Mouse (Mus musculus) brain, embryonic 14.5 days (tissue): Measurements from ENCODE around the gene Nav1.

Experiments
- CTCF ChIP-seq: fragments of 200-500 bp; IDR thresholded peaks from 2 replicates; pipeline ENCODE4 v1.5.1; 2012; ENCODE audit warnings: inconsistent platforms, mild to moderate bottlenecking, moderate library complexity, borderline replicate concordance; ENCODE audit not compliant: insufficient read depth, insufficient read length; ENCODE audit errors: extremely low read depth
- POLR2A ChIP-seq: fragments of 200-500 bp; IDR thresholded peaks from 2 replicates; pipeline ENCODE4 v1.6.1; 2012; ENCODE audit warnings: mild to moderate bottlenecking, inconsistent platforms, borderline replicate concordance; ENCODE audit not compliant: poor library complexity, insufficient read depth, insufficient read length, severe bottlenecking; ENCODE audit errors: extremely low read depth

DNA sequence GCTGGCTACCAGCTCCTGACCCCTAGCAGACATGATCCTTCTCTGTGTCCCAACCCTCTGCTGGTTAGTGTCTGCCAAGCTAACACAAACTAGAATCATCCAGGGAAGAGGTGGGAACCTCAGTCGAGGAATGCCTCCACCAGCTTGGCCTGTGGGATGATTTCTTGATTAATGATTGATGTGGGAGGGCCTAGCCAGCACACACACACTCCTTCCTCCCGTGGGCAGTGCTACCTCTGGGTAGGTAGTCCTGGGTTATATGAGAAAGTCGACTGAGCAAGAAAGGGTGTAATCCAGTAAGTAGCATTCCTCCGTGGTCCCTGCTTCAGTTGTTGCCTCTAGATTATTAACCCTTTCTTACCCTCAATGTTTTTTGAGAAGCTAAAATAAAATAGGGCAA is 45.0 kb downstream of the Nav1 start:
- TF ChIP-seq CTCF (no peak), POLR2A (no peak)
